Mouse (Mus musculus) midbrain, embryonic 14.5 days (tissue): Measurements from ENCODE around the gene Cd46. TPM values are rescaled to one million over a fixed set of nuclear protein-coding genes. Genes with fewer than 3 reads are reported as not detected.
A peak's percentile ranks its signal among the peaks of the same experiment; 100 is the strongest.

Source experiments
- ATAC-seq: fragments of 200-750 bp; cut with Nextera tagmentation; 2 replicates; pipeline ENCODE4 v1.8.0; 2017; ENCODE audit warnings: moderate number of reproducible peaks, moderate library complexity; ENCODE audit not compliant: low FRiP score, low TSS enrichment
- DNase-seq: peaks from one replicate; pipeline ENCODE4 v3.0.0-alpha.2; 2015
- H3K27ac ChIP-seq: fragments of 300-500 bp; sonication (generic); replicated peaks from 2 replicates; pipeline ENCODE4 v1.5.1; 2014; ENCODE audit warnings: mild to moderate bottlenecking, low read depth, low read length, moderate library complexity
- H3K27me3 ChIP-seq: fragments of 300-500 bp; sonication (generic); 2 replicates; pipeline ENCODE4 v1.6.1; 2014; ENCODE audit warnings: low read length, control low read depth, mixed read lengths; ENCODE audit not compliant: control insufficient read depth, insufficient read depth
- H3K36me3 ChIP-seq: fragments of 300-500 bp; sonication (generic); 2 replicates; pipeline ENCODE4 v1.6.1; 2014; ENCODE audit warnings: low read length, control low read depth; ENCODE audit not compliant: control insufficient read depth, insufficient read depth
- H3K4me1 ChIP-seq: fragments of 300-500 bp; sonication (generic); 2 replicates; pipeline ENCODE4 v1.6.1; 2014; ENCODE audit warnings: mild to moderate bottlenecking, antibody characterized with exemption, low read length, control low read depth; ENCODE audit not compliant: control insufficient read depth, insufficient read depth
- H3K4me2 ChIP-seq: fragments of 300-500 bp; sonication (generic); 2 replicates; pipeline ENCODE4 v1.6.1; 2014; ENCODE audit warnings: mild to moderate bottlenecking, low read length, moderate library complexity
- H3K4me3 ChIP-seq: fragments of 300-500 bp; sonication (generic); replicated peaks from 2 replicates; pipeline ENCODE4 v1.5.1; 2014; ENCODE audit warnings: low read depth, low read length
- H3K9ac ChIP-seq: fragments of 300-500 bp; sonication (generic); replicated peaks from 2 replicates; pipeline ENCODE4 v1.6.1; 2014; ENCODE audit warnings: mild to moderate bottlenecking, low read length, moderate library complexity
- H3K9me3 ChIP-seq: fragments of 300-500 bp; sonication (generic); 2 replicates; pipeline ENCODE4 v1.6.1; 2016; ENCODE audit warnings: low read length, control low read depth, mixed read lengths; ENCODE audit not compliant: control insufficient read depth
- WGBS: fragments of 180-500 bp; shearing (Covaris S2); extraction: QIAGEN DNeasy Blood & Tissue Kit; methylation state at CpG from one replicate; pipeline ENCODE4 v1.1.7; 2014; 5-methylcytosine and 5-hydroxymethylcytosine counted together
- polyA plus RNA-seq: library from polyadenylated mRNA; unstranded; fragments of >200 nt; fragmentation: Nextera tagmentation; extraction: Ambion mirVana; gene quantifications from 2 replicates; pipeline ENCODE4 v1.2.1, GENCODE M21; 2014

The Cd46 gene
- polyA plus RNA-seq, 1 experiment from 2014 or later: 1.8 TPM

- H3K4me1 ChIP-seq: no peaks in the 10 kb centered on the region
- 91% methylated on average over 1 of the region's 1 CpGs for WGBS
- 0 out of 2 replicates have a peak, but pooled peaks cover 4% of the 10 kb centered on the region for H3K36me3 ChIP-seq
- H3K4me3 ChIP-seq: no peak overlapping the region
- H3K27ac ChIP-seq: no peak overlapping the region
- H3K27me3 ChIP-seq: no peaks in the 10 kb centered on the region
- no peak overlapping the region for H3K4me2 ChIP-seq
- DNase-seq: no peak
- no peaks in the 10 kb centered on the region for H3K9me3 ChIP-seq
- ATAC-seq: no peak
- H3K9ac ChIP-seq: no peak overlapping the region
These were observed 59.3 kb downstream of the Cd46 start for GRCm38 (mm10) chr1:195032738-195033137.

DNA sequence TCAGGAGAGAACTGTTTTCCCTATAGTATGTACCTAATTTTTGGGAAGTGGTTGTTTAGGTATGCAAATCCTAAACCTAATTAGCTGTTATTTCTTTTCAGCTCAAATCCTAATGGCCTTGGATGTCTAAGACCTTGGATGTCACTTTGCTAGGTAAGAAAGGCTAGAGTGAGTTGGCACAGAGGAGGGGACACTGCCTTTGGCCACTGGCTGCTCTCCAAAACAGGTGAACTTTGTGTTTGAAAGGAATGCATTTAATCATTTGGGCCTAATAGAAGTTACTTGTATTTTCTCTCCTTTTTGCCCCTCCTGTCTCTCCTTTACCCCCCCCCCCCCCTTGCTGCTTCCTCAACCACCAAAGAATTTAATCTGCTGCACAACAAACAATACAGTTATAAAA lies 60.3 kb downstream of the Cd46 start:
- ATAC-seq: no peak

GRCm38 (mm10) chr1:195027507-195027906 lies 64.5 kb downstream of the Cd46 start:
- DNase-seq: no peak
- WGBS: 85% methylated on average over 1 of the region's 1 CpGs
- Histone ChIP-seq H3K27ac (no peak overlapping the region), H3K9ac (no peak overlapping the region), H3K4me1 (no peaks in the 10 kb centered on the region), H3K9me3 (no peaks in the 10 kb centered on the region), H3K27me3 (no peaks in the 10 kb centered on the region), H3K36me3 (0 out of 2 replicates have a peak, but pooled peaks cover under 1% of the 10 kb centered on the region), H3K4me2 (no peak overlapping the region), H3K4me3 (no peak overlapping the region)
- no peak for ATAC-seq

More for the DNA sequence above, 60.3 kb downstream of the Cd46 start:
- no peak overlapping the region for H3K27ac ChIP-seq
- H3K9ac ChIP-seq: no peak overlapping the region
- H3K9me3 ChIP-seq: no peaks in the 10 kb centered on the region
- H3K27me3 ChIP-seq: no peaks in the 10 kb centered on the region
- H3K4me2 ChIP-seq: no peak overlapping the region
- no peaks in the 10 kb centered on the region for H3K4me1 ChIP-seq
- H3K36me3 ChIP-seq: 0 out of 2 replicates have a peak, but pooled peaks cover 4% of the 10 kb centered on the region
- H3K4me3 ChIP-seq: no peak overlapping the region
- DNase-seq: no peak

DNA sequence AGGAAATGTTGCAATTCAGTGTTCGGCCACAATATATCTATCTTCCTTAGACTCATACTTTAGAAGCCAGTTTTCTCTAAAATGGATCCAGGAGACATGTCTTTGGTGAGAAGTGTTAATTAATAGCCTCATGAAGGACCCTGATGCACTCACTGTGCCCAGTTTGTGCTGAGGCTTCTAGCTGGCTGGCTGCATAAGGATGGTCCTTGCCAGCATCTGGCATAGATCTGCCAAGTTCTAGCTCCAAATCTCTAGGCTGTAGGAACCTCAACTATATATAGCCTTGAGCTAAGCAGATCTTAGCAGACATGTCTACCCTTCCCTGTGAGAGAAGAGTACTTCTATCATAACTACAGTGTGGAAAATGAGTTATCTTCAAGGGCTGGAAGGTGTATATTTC lies 68.2 kb downstream of the Cd46 start:
- no peaks in the 10 kb centered on the region for H3K4me1 ChIP-seq
- ATAC-seq (no peak), DNase-seq (no peak)
- no peaks in the 10 kb centered on the region for H3K9me3 ChIP-seq
- H3K9ac ChIP-seq: no peak overlapping the region
- H3K4me3 ChIP-seq: no peak overlapping the region
- H3K4me2 ChIP-seq: no peak overlapping the region
- no peaks in the 10 kb centered on the region for H3K27me3 ChIP-seq
- 94% methylated on average over 1 of the region's 1 CpGs for WGBS
- no peaks in the 10 kb centered on the region for H3K36me3 ChIP-seq
- H3K27ac ChIP-seq: no peak overlapping the region

GRCm38 (mm10) chr1:195021831-195022230 lies 70.2 kb downstream of the Cd46 start:
- no peaks in the 10 kb centered on the region for H3K9me3 ChIP-seq
- no peak overlapping the region for H3K4me2 ChIP-seq
- H3K27ac ChIP-seq: no peak overlapping the region
- no peaks in the 10 kb centered on the region for H3K36me3 ChIP-seq
- ATAC-seq (no peak), DNase-seq (no peak)
- no peak overlapping the region for H3K9ac ChIP-seq
- no peaks in the 10 kb centered on the region for H3K4me1 ChIP-seq
- no peaks in the 10 kb centered on the region for H3K27me3 ChIP-seq
- H3K4me3 ChIP-seq: no peak overlapping the region
- 67% methylated on average over 2 of the region's 2 CpGs for WGBS

- 98% methylated on average over 5 of the region's 5 CpGs for whole genome bisulfite sequencing
- DNase-seq (no peak), ATAC-seq (no peak)
- H3K9me3 ChIP-seq: no peaks in the 10 kb centered on the region
- H3K36me3 ChIP-seq: no peaks in the 10 kb centered on the region
- no peak overlapping the region for H3K4me3 ChIP-seq
- H3K9ac ChIP-seq: no peak overlapping the region
- H3K27me3 ChIP-seq: no peaks in the 10 kb centered on the region
- no peak overlapping the region for H3K4me2 ChIP-seq
- no peaks in the 10 kb centered on the region for H3K4me1 ChIP-seq
- H3K27ac ChIP-seq: no peak overlapping the region
These were observed 72.9 kb downstream of the Cd46 start for GRCm38 (mm10) chr1:195019062-195019600.

- H3K27me3 ChIP-seq: no peaks in the 10 kb centered on the region
- H3K36me3 ChIP-seq: no peaks in the 10 kb centered on the region
- H3K27ac ChIP-seq: no peak overlapping the region
- no peak overlapping the region for H3K4me2 ChIP-seq
- ATAC-seq (no peak), DNase-seq (peak; percentile 59)
- H3K9me3 ChIP-seq: no peaks in the 10 kb centered on the region
- H3K9ac ChIP-seq: no peak overlapping the region
- no peaks in the 10 kb centered on the region for H3K4me1 ChIP-seq
- 87% methylated on average over 9 of the region's 9 CpGs for WGBS
- H3K4me3 ChIP-seq: no peak overlapping the region
These were observed 73.7 kb downstream of the Cd46 start for GRCm38 (mm10) chr1:195018089-195018999.

- WGBS: 90% methylated on average over 4 of the region's 4 CpGs
- no peak overlapping the region for H3K9ac ChIP-seq
- no peaks in the 10 kb centered on the region for H3K4me1 ChIP-seq
- H3K27ac ChIP-seq: no peak overlapping the region
- H3K36me3 ChIP-seq: no peaks in the 10 kb centered on the region
- H3K27me3 ChIP-seq: no peaks in the 10 kb centered on the region
- H3K4me3 ChIP-seq: no peak overlapping the region
- no peak overlapping the region for H3K4me2 ChIP-seq
- no peak for DNase-seq
- ATAC-seq: peak; percentile 9; the same call in 1 of the 2 replicates
- no peaks in the 10 kb centered on the region for H3K9me3 ChIP-seq
These were observed 74.4 kb downstream of the Cd46 start for GRCm38 (mm10) chr1:195017626-195018025.
